20 mouse cellular contexts compared by ENCODE assay signal in the genomic region with DNA sequence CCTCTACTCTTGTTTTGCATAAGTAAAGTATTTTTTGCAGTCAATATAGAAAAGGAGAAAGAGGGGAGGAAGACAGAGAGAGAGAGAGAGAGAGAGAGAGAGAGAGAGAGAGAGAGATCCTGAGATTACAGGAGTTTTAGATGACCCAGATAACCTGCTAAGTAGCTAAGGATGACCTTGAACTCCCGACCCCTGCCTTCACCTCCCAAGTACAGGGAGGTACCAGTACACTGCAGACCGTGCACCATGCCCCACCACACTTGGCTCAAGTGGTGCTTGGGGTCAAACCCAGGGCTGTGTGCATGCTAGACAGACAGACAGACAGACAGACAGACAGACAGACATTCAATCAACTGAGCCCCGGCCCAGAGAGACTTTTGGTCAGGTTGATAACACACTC.
A peak's percentile ranks its signal among the peaks of the same experiment; 100 is the strongest.
DNase-seq lines count a peak whose midpoint lies in the region; ATAC-seq and TF ChIP-seq lines count a peak whose summit lies in the region.
"Had no signal": no experiment of that assay in that cellular context is flagged by ENCODE, and none has a peak within 500 bp of the region (broad histone marks: within the 10 kb centered on the region; RNA-seq: fewer than 3 reads in every experiment).

No protein-coding gene starts in this region.

- H3K9ac ChIP-seq in ES-Bruce4 (ENCODE audit: low read depth, poor library complexity, severe bottlenecking): no peak overlapping the region
- no peak overlapping the region for H3K9ac ChIP-seq in liver, embryonic 13.5 days
- H3K9ac ChIP-seq in stomach, embryonic 16.5 days (ENCODE audit: low read length): no peak overlapping the region
- H3K9ac ChIP-seq in forebrain, embryonic 12.5 days: no peak overlapping the region
- H3K9ac ChIP-seq: embryonic facial prominence, embryonic 12.5 days; kidney, embryonic 15.5 days; midbrain, embryonic 15.5 days had no signal

- TF ChIP-seq CTCF in ES-Bruce4 (IDR thresholded peaks at IDR 0.05; ENCODE audit: low read depth, low read length): no peak

- no peaks in the 10 kb centered on the region for H3K9me3 ChIP-seq in ES-Bruce4 (replicated peaks; ENCODE audit: control insufficient read depth, insufficient read depth, low read length, poor library complexity, severe bottlenecking)
- no peaks in the 10 kb centered on the region for H3K9me3 ChIP-seq in liver, embryonic 13.5 days (replicated peaks)
- no peaks in the 10 kb centered on the region for H3K9me3 ChIP-seq in stomach, embryonic 16.5 days (replicated peaks; ENCODE audit: control insufficient read depth, low read length)
- no peaks in the 10 kb centered on the region for H3K9me3 ChIP-seq in forebrain, embryonic 12.5 days
- no peaks in the 10 kb centered on the region for H3K9me3 ChIP-seq in embryonic facial prominence, embryonic 10.5 days
- H3K9me3 ChIP-seq: embryonic facial prominence, embryonic 12.5 days; kidney, embryonic 15.5 days; midbrain, embryonic 15.5 days had no signal

- TF ChIP-seq POLR2A in ES-Bruce4 (IDR thresholded peaks at IDR 0.05; ENCODE audit: insufficient read depth, low read length): no peak

- WGBS in liver, embryonic 13.5 days (ENCODE audit: insufficient replicate concordance): 39% methylated on average over 3 of the region's 3 CpGs
- 70% methylated on average over 3 of the region's 3 CpGs for WGBS in stomach, embryonic 16.5 days
- 94% methylated on average over 3 of the region's 3 CpGs for WGBS in forebrain, embryonic 12.5 days
- WGBS in embryonic facial prominence, embryonic 10.5 days: 85% methylated on average over 3 of the region's 3 CpGs

- no peaks in the 10 kb centered on the region for H3K36me3 ChIP-seq in ES-Bruce4 (ENCODE audit: control insufficient read depth, insufficient read depth, low read length, poor library complexity, severe bottlenecking)
- H3K36me3 ChIP-seq in liver, embryonic 13.5 days: no peaks in the 10 kb centered on the region
- no peaks in the 10 kb centered on the region for H3K36me3 ChIP-seq in stomach, embryonic 16.5 days (ENCODE audit: control insufficient read depth, insufficient read depth, low read length)
- no peaks in the 10 kb centered on the region for H3K36me3 ChIP-seq in forebrain, embryonic 12.5 days (replicated peaks)
- no peaks in the 10 kb centered on the region for H3K36me3 ChIP-seq in embryonic facial prominence, embryonic 10.5 days (replicated peaks)
- H3K36me3 ChIP-seq: embryonic facial prominence, embryonic 12.5 days; kidney, embryonic 15.5 days; midbrain, embryonic 15.5 days had no signal

- H3K27ac ChIP-seq in ES-Bruce4 (ENCODE audit: insufficient read depth, low read length): peak overlapping the region; percentile 57
- peak overlapping the region; percentile 73 for H3K27ac ChIP-seq in liver, embryonic 13.5 days
- peak overlapping the region; percentile 73 for H3K27ac ChIP-seq in stomach, embryonic 16.5 days (ENCODE audit: low read length)
- no peak overlapping the region for H3K27ac ChIP-seq in forebrain, embryonic 12.5 days
- no peak overlapping the region for H3K27ac ChIP-seq in embryonic facial prominence, embryonic 10.5 days (replicated peaks)
- H3K27ac ChIP-seq: embryonic facial prominence, embryonic 12.5 days; heart, adult 2 months; kidney, embryonic 15.5 days; midbrain, embryonic 15.5 days had no signal

- peak; percentile 71 for TF ChIP-seq EP300 in ES-Bruce4 (IDR thresholded peaks at IDR 0.05; ENCODE audit: insufficient read depth, low read depth, low read length)

- no peaks in the 10 kb centered on the region for H3K27me3 ChIP-seq in ES-Bruce4 (ENCODE audit: control insufficient read depth, insufficient read depth, low read length, poor library complexity, severe bottlenecking)
- H3K27me3 ChIP-seq in liver, embryonic 13.5 days: no peaks in the 10 kb centered on the region
- no peaks in the 10 kb centered on the region for H3K27me3 ChIP-seq in stomach, embryonic 16.5 days (ENCODE audit: control insufficient read depth, insufficient read depth, low read length)
- no peaks in the 10 kb centered on the region for H3K27me3 ChIP-seq in forebrain, embryonic 12.5 days
- no peaks in the 10 kb centered on the region for H3K27me3 ChIP-seq in embryonic facial prominence, embryonic 10.5 days (replicated peaks; ENCODE audit: low read depth, poor library complexity, severe bottlenecking)
- H3K27me3 ChIP-seq: embryonic facial prominence, embryonic 12.5 days; kidney, embryonic 15.5 days; midbrain, embryonic 15.5 days had no signal

- H3K4me3 ChIP-seq in ES-Bruce4 (ENCODE audit: low read depth, low read length): no peak overlapping the region
- H3K4me3 ChIP-seq in liver, embryonic 13.5 days (replicated peaks): no peak overlapping the region
- H3K4me3 ChIP-seq in stomach, embryonic 16.5 days (replicated peaks; ENCODE audit: low read length): no peak overlapping the region
- no peak overlapping the region for H3K4me3 ChIP-seq in forebrain, embryonic 12.5 days (replicated peaks)
- H3K4me3 ChIP-seq in embryonic facial prominence, embryonic 10.5 days: no peak overlapping the region
- H3K4me3 ChIP-seq: embryonic facial prominence, embryonic 12.5 days; erythroblast, embryonic 14.5 days; heart, adult 2 months; kidney, embryonic 15.5 days; midbrain, embryonic 15.5 days; myocyte had no signal

- peak; percentile 69 for DNase-seq in ZHBTc4 (ENCODE audit: low read depth, low spot score)
- DNase-seq in liver, embryonic 13.5 days: no peak
- no peak for DNase-seq in layer of hippocampus, postnatal 36 days
- DNase-seq in embryonic facial prominence, embryonic 10.5 days (ENCODE audit: low spot score): no peak
- DNase-seq: adrenal gland, adult 2 months; cerebellum, adult 9-10 months; gastrocnemius, postnatal 14 days; heart, adult 2 months; spleen, adult 18-20 months; thymus, adult 2 months had no signal

- ATAC-seq in liver, embryonic 13.5 days (ENCODE audit: low read depth): 0 out of 2 replicates have a peak, but pooled peaks have one; percentile 23
- ATAC-seq in stomach, embryonic 16.5 days (ENCODE audit: insufficient read depth, low FRiP score): no peak
- ATAC-seq in forebrain, embryonic 12.5 days (ENCODE audit: low FRiP score): no peak
- ATAC-seq: forebrain, embryonic 14.5 days; lung, postnatal 0 days; midbrain, embryonic 15.5 days had no signal

- H3K4me2 ChIP-seq in liver, embryonic 13.5 days: 0 out of 2 replicates have a peak overlapping the region, but pooled peaks have one; percentile 10
- H3K4me2 ChIP-seq in stomach, embryonic 16.5 days (ENCODE audit: low read depth, low read length): peak overlapping the region; percentile 7; the same call in 1 of the 2 replicates
- H3K4me2 ChIP-seq in forebrain, embryonic 12.5 days: no peak overlapping the region
- H3K4me2 ChIP-seq: embryonic facial prominence, embryonic 12.5 days; kidney, embryonic 15.5 days; midbrain, embryonic 15.5 days had no signal

- peaks cover 3% of the 10 kb centered on the region for H3K4me1 ChIP-seq in ES-Bruce4 (ENCODE audit: control insufficient read depth, insufficient read depth, low read length)
- no peaks in the 10 kb centered on the region for H3K4me1 ChIP-seq in liver, embryonic 13.5 days (replicated peaks)
- H3K4me1 ChIP-seq in stomach, embryonic 16.5 days (ENCODE audit: control insufficient read depth, insufficient read depth, low read length): peaks cover 20% of the 10 kb centered on the region
- no peaks in the 10 kb centered on the region for H3K4me1 ChIP-seq in forebrain, embryonic 12.5 days
- no peaks in the 10 kb centered on the region for H3K4me1 ChIP-seq in embryonic facial prominence, embryonic 10.5 days
- H3K4me1 ChIP-seq: embryonic facial prominence, embryonic 12.5 days; kidney, embryonic 15.5 days; midbrain, embryonic 15.5 days had no signal

Comparison
In these comparisons a context has a peak if more than half of its experiments do, and no peak if none do; other contexts are left out.
1. H3K27ac ChIP-seq: peak in ES-Bruce4 (single experiment), liver, embryonic 13.5 days (single experiment) and stomach, embryonic 16.5 days (single experiment); none in forebrain, embryonic 12.5 days (single experiment) and embryonic facial prominence, embryonic 10.5 days (single experiment).